Mouse (Mus musculus) inflammation-experienced regulatory T-cells, adult 6 months (primary cell): Measurements from ENCODE around the gene Plin1. TPM values are rescaled to one million over a fixed set of nuclear protein-coding genes. Genes with fewer than 3 reads are reported as not detected.
A peak's percentile ranks its signal among the peaks of the same experiment; 100 is the strongest.

ENCODE experiments used
- ATAC-seq: one replicate; pipeline ENCODE4 v1.8.0; 2017
- polyA plus RNA-seq, 3 experiments: library from polyadenylated mRNA; unstranded; fragments of 100-300 nt; shearing (Covaris generic); gene quantifications; one replicate each; pipeline ENCODE4 v1.2.1; 2017

The Plin1 gene
- polyA plus RNA-seq = under 1 TPM in 1 of 3 experiments, not detected in 2; 0.79 TPM

DNA sequence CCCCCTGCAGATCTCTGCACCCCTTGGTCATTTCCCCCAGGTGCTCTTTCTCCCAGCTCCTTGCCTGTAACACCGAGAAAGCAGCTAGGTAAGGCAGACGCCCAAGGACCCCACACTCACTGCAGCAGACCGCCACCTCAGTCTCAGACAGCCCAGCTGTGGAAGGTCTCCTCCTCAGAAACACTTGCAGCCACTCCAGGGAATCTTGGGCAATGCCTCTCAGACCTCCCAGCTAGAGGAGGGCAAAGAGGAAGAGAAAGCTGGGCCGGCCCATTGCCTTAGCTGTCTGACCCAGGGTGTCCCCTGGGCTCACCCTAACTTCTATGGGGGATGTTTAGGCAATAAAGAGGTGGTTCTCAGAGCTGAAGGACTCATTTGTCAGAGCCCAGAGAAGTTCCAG, at the start of gene Plin1:
Gene Plin1 (minus strand): TSS at position 282 of the 400 bp plus-strand sequence.
- ATAC-seq = no peak

DNA sequence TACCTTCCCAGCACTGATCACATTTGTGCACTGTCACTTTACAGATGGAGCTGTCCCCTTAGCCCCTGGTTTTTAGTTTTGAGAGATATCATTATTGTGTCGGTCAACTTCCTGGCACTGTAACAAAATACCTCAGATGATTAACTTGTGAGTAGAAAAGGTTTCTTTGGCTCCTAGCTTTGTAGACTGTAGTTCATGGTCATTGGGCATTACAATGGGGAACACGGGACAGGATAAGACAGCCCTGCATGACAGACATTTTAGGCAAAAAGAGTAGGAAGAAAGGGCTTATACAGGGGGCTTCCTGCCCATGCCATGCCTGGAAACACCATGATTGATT, 49.8 kb upstream of the Plin1 start:
- no peak for ATAC-seq

DNA sequence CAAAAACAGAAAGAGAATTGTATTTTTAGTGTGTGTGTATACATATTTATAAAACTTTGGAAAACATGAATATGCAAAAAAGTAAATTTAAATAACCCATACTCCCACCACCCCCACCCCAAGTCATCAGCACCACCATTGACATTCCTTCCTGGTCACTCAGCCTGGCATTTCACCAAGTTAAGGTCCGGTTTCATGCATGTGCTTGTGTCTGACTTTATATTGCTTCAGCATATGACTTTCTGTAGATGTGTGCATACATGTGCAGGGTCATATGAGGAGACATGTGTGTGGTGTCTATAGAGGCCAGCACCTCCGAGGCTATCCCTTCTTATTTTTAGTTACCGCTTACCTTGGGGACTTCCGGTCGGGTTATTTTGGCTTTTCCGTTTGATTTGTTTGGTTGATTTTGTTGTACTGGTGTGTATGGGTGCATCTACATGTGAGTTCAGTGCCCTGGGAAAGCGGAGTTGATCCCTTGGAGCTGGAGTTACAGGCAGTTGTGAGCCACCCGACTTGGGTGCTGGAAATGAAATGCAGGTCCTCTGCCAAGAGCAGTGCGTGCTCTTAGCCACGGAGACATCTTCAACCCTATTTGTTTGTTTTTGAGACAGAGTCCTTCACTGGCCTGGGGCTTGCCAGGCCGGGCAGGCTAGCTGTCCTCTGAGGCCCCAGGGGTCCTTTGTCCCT, 49.3 kb upstream of the Plin1 start:
- ATAC-seq = no peak

DNA sequence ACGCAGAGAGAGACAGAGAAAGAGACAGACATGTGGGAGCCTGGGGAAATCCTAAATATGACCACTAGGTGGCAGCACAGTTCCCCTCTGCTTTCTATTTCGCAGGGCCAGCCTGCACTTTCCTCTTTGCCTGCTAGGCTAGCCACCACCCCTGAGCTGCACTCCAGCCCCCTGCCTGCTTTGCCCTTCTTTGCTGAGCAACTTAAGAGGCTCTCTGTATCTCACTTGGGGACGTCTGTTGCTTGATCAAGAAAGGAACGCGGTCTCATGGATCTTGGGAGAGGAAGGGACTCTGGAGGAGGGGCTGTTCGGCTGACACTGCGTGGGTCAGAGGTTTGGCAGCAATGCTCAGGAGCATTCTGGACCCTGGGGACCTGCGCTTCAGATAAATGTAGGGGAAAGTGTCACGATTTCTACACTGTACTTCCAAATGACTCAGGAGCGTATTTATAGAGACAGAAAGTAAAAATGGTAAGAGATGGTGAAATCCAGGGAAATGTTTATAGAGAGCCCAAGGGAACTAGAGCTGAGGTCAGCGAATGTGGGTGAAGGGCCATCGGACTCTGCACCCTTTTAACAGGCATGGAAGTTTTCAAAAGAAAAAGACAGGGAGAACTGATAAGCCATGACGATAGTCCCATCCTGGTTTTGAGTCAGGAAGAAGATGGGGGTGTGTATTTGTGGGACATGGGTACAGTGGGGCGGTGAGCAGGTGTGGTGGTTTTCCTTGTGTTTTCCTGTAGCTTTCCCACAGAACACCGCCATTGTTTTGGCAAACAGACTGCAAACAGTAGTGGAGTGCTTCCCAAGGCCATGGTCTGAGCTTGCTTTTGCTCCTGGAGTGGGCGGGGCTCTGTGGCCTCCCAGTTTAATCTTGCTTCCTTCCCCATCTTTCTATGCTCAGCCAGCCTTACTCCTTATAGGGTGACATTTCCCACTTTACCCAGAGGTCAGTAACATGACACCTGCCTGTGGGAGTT, 48.2 kb upstream of the Plin1 start:
- peak; percentile 67 for ATAC-seq

DNA sequence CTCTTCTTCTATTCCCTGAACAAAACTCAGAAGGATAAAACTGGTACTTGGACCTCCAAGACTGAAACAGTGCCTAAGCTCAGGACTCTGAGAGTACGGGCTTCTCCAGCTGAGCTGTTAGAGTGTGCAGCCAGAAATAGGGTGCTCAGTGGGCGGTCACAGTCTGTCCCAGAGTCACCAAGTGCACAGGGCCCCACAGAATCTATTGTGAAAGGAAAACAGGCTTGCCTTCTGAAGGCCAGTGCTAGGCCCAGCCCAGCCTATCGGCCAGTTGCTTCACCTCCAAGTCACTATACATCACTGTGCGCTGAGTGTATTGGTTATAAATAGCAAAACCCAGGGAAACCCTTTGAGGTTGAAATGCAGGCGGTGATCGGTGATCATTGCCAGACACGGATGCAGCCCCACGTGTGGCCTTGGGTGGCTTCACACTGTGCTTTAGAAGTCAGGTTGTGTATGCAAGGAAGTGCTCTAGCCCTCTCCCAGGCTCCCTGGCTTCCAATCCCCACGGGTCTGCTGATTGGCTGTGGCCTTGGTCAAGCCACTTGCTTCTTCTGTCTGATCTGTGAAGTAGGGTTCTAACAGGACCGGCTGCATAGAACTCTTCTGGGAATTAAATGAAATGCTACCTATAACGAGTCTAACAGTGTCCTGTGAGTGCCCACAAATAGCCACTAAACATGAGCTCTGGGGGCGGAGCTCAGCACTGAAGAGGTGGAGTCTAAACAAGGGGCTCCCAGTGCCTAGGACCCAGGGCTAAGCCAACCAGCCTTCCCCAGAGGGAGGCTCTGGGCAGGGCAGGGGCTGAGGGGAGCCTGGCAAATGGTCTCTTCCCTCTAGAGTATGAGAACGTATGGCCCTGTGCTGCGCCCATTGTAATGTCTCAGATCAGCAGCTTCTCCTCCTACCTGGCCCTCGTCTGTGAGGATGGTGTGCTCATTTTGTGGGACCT, 39.1 kb upstream of the Plin1 start:
- ATAC-seq = no peak

DNA sequence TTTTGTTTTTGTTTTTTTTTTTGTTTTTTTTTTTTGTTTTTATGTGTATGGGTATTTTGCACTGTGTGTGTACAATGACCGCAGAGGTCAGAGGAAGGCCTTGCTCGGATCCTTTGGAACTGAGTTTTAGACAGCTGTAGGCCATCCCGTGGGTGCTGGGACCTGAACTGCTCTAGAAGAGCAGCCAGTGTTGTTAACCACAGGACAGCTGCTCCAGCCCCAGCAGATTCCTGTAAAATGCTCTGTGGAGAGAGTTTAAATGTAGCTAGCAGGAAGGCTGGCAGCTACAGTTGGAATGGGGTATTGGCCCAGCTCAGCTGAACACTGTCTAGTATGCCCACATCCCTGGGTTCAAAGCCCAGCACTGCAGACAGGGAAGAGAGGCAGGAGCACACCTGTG, 37.0 kb upstream of the Plin1 start:
- no peak for ATAC-seq

DNA sequence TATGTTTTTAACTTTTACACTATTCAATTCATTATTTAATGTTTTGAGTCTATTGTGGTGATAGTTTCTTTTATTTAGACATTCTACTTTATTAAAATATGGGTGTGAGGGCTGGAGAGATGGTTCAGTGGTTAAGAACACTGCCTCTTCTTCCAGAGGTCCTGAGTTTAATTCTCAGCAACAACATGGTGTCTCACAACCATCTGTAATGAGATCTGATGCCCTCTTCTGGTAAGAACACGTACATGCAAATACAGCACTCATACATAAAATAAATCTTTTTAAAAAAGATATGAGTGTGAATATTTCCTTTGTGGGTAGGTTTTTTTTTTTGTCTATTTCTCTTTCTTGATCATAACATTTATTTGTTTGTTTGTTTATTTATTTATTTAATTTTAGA, 33.3 kb upstream of the Plin1 start:
- no peak for ATAC-seq

DNA sequence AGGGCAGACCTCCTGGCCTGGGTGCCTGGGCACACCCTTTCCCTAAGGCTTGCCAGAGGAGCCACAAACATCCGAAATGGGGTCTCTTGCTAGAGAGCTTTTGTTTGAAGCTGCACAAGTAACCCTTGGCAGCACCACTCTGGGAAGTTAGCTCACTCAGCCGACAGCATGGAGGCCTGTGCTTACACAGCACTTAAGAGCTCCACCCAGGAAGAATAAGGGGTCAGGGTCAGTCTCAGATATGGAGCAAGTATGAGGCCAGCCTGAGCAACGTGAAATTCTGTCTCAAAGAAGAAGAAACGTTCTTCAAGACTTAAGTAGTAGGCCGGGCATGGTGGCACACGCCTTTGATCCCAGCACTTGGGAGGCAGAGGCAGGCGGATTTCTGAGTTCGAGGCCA, 29.4 kb upstream of the Plin1 start:
- no peak for ATAC-seq

DNA sequence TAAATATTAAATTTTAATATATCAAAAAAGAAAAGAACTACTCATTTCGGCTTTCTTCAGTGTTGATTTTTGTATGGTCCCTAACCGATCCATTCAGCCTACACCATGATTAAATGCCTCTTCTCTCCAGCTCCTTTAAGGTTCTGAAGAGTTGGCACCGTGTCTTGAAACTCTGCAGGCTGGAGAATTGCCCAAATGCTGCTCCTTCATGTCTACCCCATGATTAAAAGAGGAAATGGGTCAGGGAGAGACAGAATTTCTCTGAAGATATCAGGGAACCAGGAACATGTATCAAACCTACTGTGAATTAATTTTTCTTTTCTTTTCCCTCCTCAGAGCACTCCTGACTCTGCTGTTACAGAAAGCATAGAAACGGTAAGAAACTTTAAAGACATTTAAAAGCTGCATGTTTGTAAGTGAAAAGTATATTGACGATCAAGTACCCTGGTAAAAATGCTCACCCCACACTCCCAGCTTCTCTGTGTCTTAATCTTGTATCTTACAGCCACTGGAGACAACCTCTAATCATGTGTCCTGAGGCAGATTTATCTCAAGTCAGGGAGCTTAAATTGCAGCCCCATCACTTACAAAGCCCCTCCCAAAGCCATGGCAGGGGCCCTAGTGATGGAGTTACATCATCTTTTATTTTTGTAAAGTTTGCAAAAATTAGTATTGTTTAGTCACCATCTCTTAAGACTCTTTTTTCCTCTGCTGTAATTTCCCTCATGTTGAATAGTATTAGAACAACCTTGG, 28.6 kb upstream of the Plin1 start:
- no peak for ATAC-seq

DNA sequence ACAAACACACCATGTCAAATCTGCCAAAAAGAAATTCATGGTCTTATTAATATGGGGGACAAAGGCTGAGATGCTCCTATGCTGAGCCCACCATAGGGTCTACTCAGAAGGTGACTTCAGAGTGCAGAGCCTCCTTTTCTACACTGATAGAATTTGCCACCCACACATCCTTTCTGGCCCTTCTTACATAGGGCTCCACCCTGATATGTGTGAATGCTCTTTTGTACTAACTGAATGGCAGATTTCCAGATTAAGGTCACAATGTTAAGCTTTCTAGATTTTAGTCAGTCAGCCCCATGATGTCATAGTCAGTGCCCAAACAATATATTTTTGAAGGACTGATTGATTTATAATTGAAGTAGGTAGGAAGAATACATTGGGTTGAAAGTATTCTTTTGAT, 27.1 kb upstream of the Plin1 start:
- peak; percentile 75 for ATAC-seq

DNA sequence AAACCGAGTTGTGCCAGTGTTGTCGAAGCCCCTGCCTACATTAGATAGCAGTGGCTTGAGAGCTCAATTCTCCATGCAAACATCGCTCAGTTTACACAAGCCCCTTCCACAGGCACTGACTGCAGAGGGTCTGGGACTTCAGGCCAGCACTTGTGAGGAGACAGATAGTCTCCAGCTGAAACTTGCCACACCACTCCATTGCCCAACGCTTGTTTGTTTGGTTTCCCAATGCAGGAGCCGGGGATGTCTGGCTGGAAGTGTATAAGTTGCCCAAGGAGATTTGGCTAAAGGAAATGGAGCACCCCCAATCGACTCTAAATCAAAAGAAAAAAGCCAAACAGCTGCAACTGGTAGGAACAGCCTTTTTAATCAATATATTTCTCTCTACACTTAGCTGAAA, 25.5 kb upstream of the Plin1 start:
- ATAC-seq = no peak

DNA sequence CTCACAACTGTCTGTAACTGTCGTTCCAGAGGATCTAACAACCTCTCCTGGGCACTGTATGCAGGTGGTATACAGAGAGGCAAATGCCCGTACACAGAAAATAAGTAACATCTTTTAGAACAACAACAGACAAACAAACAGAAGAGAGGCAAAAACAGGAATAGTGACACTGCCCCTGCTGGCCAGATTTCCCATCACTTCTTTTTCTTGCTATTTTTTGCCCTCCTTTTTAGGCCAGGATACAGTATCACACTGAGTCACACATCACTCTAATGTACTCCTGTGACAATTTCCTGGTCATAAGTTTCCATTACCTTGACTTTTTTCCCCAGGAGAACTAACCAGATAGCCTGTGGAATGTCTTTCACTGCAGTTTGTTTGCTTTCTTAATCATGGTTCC, 23.6 kb upstream of the Plin1 start:
- no peak for ATAC-seq

DNA sequence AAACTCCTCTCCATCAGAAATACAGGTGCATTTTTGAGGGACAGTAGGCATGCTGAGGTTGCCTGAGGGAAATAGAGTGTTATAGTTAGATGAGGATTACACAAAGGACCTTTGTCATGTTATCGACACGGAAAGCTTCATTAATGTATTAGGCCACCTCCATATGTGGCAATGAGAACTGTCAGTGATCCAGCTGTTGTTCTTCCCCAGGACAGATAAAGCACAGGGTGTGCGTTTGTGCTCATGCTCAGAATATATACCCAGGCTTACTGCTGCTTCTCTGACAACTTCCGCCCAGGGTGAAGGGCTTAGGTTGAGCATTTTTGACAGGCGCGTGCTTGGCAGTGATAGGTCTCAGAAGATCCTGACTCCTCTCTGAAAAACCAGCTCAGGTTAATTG, 16.8 kb upstream of the Plin1 start:
- no peak for ATAC-seq

DNA sequence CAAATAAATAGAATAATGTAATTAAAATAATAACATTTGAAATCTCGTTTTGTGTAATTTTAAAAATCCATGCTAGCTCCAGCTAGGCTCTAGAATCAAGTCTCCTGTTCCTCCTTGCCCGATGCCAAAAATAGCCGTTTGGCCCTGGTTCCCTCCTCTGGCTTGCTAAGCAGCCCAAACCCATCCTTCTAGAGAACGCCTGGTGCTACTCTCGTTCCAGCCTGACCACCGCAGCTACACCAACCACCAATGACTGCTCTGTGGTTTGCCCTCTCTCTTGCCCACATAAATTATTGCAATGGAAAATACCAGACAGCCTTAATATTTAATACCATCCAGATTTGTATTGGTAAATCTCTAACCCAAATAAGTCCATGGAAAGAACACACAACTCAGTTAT, 15.0 kb upstream of the Plin1 start:
- no peak for ATAC-seq

DNA sequence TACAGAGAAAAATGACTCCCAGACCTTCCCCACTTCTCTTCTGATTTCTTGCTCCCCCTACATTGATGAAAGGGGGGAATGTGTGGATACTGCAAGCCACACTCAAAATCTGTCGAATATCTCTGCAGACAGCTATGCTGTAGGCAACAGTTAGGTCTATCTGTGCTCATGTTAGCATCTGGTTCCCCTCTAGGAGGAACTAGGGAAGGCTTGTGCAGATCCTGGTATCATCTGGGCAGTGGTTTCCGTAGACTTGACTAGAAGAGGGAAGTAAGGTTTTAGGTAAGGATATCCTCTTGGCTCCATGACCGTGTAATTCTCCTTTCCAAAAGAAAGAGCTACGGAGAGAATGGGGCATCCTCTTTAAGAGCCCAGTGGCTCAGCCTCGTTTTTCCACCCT, 11.9 kb upstream of the Plin1 start:
- no peak for ATAC-seq

DNA sequence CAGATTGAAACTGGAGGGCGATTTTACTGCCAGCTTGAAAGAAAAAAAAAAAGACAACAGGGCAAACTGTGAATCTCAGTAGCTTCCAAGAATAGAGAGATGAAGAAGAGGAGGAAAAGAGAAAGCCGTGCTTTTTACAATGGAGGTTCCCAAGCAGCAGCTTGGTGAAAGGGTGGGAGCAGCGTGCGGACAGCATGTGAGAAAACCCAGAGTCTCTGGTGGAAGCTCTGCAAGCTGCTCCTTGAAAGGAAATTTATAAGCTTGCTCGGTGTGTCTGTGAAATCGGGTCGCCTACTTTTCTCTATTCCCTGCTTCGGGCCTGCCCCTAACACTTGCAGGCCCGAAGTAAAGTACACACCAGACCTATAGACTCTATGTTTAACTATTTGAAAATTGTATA, 11.3 kb upstream of the Plin1 start:
- no peak for ATAC-seq

DNA sequence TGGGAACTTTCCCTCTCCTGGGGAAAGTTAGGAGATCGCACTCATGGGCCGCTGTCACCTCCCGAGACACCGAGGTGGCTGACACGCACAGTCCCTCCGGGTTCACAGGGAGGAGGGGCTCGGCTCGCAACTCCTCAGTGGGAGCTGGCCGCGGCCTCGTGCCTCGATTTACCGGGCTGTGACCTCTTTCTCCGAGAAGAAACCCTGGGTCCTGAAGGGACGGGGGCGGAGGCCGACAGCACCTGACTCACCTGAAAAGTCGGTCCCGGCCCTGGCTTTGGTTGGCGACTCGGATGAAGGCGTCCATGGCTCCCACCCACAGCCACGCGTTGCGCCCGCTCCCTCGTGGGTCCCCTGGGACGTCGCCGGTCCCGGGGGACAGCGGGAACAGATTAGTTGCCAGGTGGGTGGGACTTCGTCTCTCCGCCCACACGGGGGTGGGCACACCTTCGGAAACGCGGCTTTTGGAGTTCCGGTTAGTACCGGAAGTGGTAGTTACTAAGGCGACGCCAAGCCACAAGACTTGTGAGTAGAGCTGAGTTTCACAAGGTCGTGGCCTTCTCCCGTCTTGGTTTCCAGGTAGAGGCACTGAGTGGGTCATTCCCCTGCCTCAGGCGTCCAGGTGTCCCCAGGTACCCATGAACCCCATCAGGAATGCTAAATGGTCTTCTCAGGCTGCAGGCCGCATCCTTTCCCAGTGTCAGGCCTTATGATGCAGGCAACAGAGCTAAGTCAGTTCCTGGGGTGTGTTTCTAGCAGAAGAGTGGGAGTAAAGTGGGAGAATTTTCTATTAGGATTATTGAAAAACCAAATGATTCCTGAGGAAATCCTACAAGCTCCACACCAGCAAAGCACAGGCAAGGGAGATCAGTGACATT, 10.2 kb upstream of the Plin1 start, which contains the start of the genes Pex11a and Wdr93:
Gene Pex11a (minus strand): TSS at position 473 of the 878 bp plus-strand sequence.
Gene Wdr93 (plus strand): TSS at position 505 of the 878 bp plus-strand sequence.
- ATAC-seq = peak; percentile 96

DNA sequence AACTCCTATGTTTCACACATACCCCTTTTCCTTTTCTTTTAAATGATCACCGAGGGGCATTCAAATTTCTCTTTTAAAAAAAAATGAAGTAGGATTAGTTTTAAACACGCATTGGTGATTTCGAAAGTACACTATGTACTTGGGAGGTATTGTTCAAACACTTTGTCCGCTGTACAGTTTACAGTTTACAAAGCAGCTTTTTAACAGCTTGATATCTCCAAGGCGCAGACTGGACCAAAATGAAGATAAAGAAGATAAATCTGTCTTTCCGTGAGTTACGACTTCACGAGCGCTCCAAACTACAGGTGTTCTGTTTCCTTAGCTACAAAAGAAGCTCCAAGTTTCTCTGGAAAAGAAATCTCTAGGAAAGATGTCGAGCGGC, 9.6 kb upstream of the Plin1 start:
- peak; percentile 5 for ATAC-seq

DNA sequence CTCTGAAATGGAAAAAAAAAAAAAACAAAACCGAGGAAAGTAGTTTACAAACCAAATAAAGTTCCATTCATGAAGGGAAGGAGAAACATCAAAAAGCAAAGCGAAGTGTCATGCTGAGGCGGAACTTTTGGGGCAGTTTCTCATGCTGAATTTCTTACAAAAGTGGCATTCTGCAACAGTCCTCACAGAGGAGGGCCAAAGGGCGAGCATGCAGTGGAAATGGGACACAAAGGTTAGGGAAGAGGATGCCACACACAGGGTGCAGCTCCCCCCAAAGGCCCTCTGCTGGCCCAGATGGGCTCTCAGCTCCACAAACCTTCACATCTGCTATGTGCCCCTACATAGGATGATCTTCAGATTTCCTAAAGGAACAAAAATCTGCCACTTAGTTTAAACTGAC, 7.6 kb upstream of the Plin1 start:
- ATAC-seq = no peak

DNA sequence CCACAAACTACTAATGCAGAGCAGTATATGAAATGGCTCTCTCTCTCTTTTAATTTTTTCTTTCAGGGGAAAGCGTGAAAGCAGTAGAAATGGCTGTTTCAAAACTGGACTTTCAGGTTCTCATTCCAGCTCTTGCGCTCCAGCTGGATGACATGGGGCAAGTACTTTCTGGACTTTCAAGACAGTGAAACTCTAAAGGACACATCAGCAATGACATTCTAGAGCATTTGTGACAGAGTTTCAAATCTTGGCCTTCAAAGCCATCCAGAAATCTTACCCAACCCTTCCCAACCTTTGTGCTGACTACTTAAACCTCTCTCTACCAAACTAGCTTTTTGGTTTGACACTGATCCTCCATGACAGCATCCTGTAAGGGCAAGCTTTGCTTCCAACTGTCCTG, 6.2 kb upstream of the Plin1 start:
- ATAC-seq = no peak

DNA sequence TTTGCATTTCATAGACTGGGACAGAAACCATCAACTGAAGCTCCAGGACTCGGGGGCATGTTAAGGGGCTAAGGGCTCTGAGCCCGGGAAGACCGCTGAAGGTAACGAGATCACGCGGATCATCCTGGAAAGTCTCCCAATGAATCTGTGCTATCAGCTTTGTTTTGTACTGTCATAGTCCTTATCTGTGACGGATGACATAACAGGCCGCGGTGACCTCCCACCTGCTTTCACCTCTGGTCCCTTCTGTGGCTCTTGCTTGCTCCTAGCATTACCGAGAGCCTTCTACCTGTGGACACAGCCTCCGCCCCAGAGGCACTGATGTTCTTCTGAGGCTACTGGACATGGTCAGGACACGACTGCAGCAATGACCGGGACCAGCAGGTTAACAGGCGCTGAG, 3.8 kb upstream of the Plin1 start:
- no peak for ATAC-seq
